Comparison of ENCODE assay signal across 21 mouse cellular contexts in genomic region chr6:38027771-38028170, GRCm38 (mm10). TPM values are rescaled to one million over a fixed set of nuclear protein-coding genes. Genes with fewer than 3 reads are reported as not detected.
DNase-seq lines count a peak whose midpoint lies in the region; ATAC-seq and TF ChIP-seq lines count a peak whose summit lies in the region.
"Had no signal": no experiment of that assay in that cellular context is flagged by ENCODE, and none has a peak within 500 bp of the region (broad histone marks: within the 10 kb centered on the region; RNA-seq: fewer than 3 reads in every experiment).

No protein-coding gene starts in this region.

- dilution Hi-C loops in CH12.LX (cut with MboI; ENCODE audit: extremely low pct_ligation_motif_present, extremely low pct_unique_long_range_greater_than_20kb, low sequenced_read_pairs) = no loop called here

- no peak for ATAC-seq in embryonic facial prominence, embryonic 11.5 days (replicated peaks; ENCODE audit: insufficient number of reproducible peaks, low FRiP score, low TSS enrichment, low read depth)
- ATAC-seq in lung, embryonic 16.5 days (ENCODE audit: low read depth) = no peak
- no peak for ATAC-seq in hindbrain, embryonic 16.5 days
- ATAC-seq: forebrain, embryonic 13.5 days; forebrain, postnatal 0 days; hindbrain, postnatal 0 days had no signal

- no peak for TF ChIP-seq POLR2A in CH12.LX (IDR thresholded peaks at IDR 0.05; ENCODE audit: low read depth, low read length)

- no peak overlapping the region for H3K9ac ChIP-seq in embryonic facial prominence, embryonic 11.5 days (replicated peaks; ENCODE audit: low read length)
- H3K9ac ChIP-seq in lung, embryonic 16.5 days (ENCODE audit: low read length) = no peak overlapping the region
- H3K9ac ChIP-seq in CH12.LX (ENCODE audit: insufficient read depth, low read depth) = no peak overlapping the region
- H3K9ac ChIP-seq in hindbrain, embryonic 16.5 days (ENCODE audit: low read depth, low read length) = no peak overlapping the region
- H3K9ac ChIP-seq: forebrain, embryonic 13.5 days; forebrain, postnatal 0 days; heart, embryonic 13.5 days; hindbrain, embryonic 12.5 days had no signal

- TF ChIP-seq CTCF in CH12.LX (conservative IDR thresholded peaks at IDR 0.05 in 1 of 2, IDR thresholded peaks at IDR 0.05 in 1 of 2; ENCODE audit: low read depth in 2 of 2, low read length in 2 of 2) = no peak

- in situ Hi-C loops in CH12.LX (cut with MboI; ENCODE audit: low pct_ligation_motif_present, low pct_unique_long_range_greater_than_20kb, low sequenced_read_pairs) = no loop called here

- H3K27me3 ChIP-seq in embryonic facial prominence, embryonic 11.5 days (ENCODE audit: control insufficient read depth, insufficient read depth, low read length) = no peaks in the 10 kb centered on the region
- no peaks in the 10 kb centered on the region for H3K27me3 ChIP-seq in embryonic facial prominence, embryonic 10.5 days (replicated peaks; ENCODE audit: low read depth, poor library complexity, severe bottlenecking)
- no peaks in the 10 kb centered on the region for H3K27me3 ChIP-seq in lung, embryonic 16.5 days (ENCODE audit: control insufficient read depth, insufficient read depth, low read depth, low read length)
- H3K27me3 ChIP-seq in CH12.LX (replicated peaks) = no peaks in the 10 kb centered on the region
- no peaks in the 10 kb centered on the region for H3K27me3 ChIP-seq in hindbrain, embryonic 16.5 days (replicated peaks; ENCODE audit: control insufficient read depth, insufficient read depth, low read length)
- H3K27me3 ChIP-seq: forebrain, embryonic 13.5 days; heart, embryonic 13.5 days; hindbrain, embryonic 12.5 days had no signal

- H3K4me2 ChIP-seq in embryonic facial prominence, embryonic 11.5 days (ENCODE audit: low read depth, low read length) = no peak overlapping the region
- H3K4me2 ChIP-seq in lung, embryonic 16.5 days (ENCODE audit: low read depth, low read length) = no peak overlapping the region
- H3K4me2 ChIP-seq in CH12.LX (ENCODE audit: insufficient read depth, low read depth, poor library complexity, severe bottlenecking) = peak overlapping the region; percentile 11; the same call in 1 of the 2 replicates
- no peak overlapping the region for H3K4me2 ChIP-seq in hindbrain, embryonic 16.5 days (ENCODE audit: low read length)
- H3K4me2 ChIP-seq: forebrain, embryonic 13.5 days; heart, embryonic 13.5 days; hindbrain, embryonic 12.5 days had no signal

- H3K4me3 ChIP-seq in embryonic facial prominence, embryonic 11.5 days (ENCODE audit: low read depth, low read length) = no peak overlapping the region
- no peak overlapping the region for H3K4me3 ChIP-seq in embryonic facial prominence, embryonic 10.5 days
- H3K4me3 ChIP-seq in lung, embryonic 16.5 days (ENCODE audit: low read length) = no peak overlapping the region
- H3K4me3 ChIP-seq in CH12.LX (replicated peaks in 1 of 3; ENCODE audit: low read depth in 2 of 3, low read length in 2 of 3, poor library complexity in 1 of 3) = no peak overlapping the region
- no peak overlapping the region for H3K4me3 ChIP-seq in hindbrain, embryonic 16.5 days (ENCODE audit: low read length)
- H3K4me3 ChIP-seq: forebrain, embryonic 13.5 days; heart, embryonic 13.5 days; hindbrain, embryonic 12.5 days had no signal

- H3K9me3 ChIP-seq in embryonic facial prominence, embryonic 11.5 days (replicated peaks; ENCODE audit: control insufficient read depth, low read length) = no peaks in the 10 kb centered on the region
- no peaks in the 10 kb centered on the region for H3K9me3 ChIP-seq in embryonic facial prominence, embryonic 10.5 days
- H3K9me3 ChIP-seq in lung, embryonic 16.5 days (ENCODE audit: control insufficient read depth, low read length) = no peaks in the 10 kb centered on the region
- H3K9me3 ChIP-seq in CH12.LX (replicated peaks; ENCODE audit: low read length) = no peaks in the 10 kb centered on the region
- H3K9me3 ChIP-seq in hindbrain, embryonic 16.5 days (ENCODE audit: control insufficient read depth, low read length) = no peaks in the 10 kb centered on the region
- H3K9me3 ChIP-seq: forebrain, embryonic 13.5 days; G1E; heart, embryonic 13.5 days; hindbrain, embryonic 12.5 days had no signal

- 0 out of 2 replicates have a peak, but pooled peaks have one; percentile 32 for TF ChIP-seq EP300 in CH12.LX (IDR thresholded peaks at IDR 0.05; ENCODE audit: low read length)

- H3K4me1 ChIP-seq in embryonic facial prominence, embryonic 11.5 days (ENCODE audit: control insufficient read depth, insufficient read depth, low read length) = no peaks in the 10 kb centered on the region; the same call in 1 of the 2 replicates
- peaks cover 32% of the 10 kb centered on the region for H3K4me1 ChIP-seq in embryonic facial prominence, embryonic 10.5 days
- H3K4me1 ChIP-seq in lung, embryonic 16.5 days (replicated peaks; ENCODE audit: control insufficient read depth, insufficient read depth, low read length) = peaks cover 12% of the 10 kb centered on the region
- H3K4me1 ChIP-seq in CH12.LX (ENCODE audit: control insufficient read depth in 1 of 2, insufficient read depth in 2 of 2) = peaks cover 10 to 19% of the 10 kb centered on the region in 2 experiments
- H3K4me1 ChIP-seq in hindbrain, embryonic 16.5 days (ENCODE audit: control insufficient read depth, insufficient read depth, low read depth, low read length) = peaks cover 5% of the 10 kb centered on the region; the same call in 1 of the 2 replicates

- H3K27ac ChIP-seq in embryonic facial prominence, embryonic 11.5 days (replicated peaks; ENCODE audit: low read depth, low read length) = no peak overlapping the region
- H3K27ac ChIP-seq in embryonic facial prominence, embryonic 10.5 days (replicated peaks) = no peak overlapping the region
- peak overlapping the region; percentile 51; the same call in 1 of the 2 replicates for H3K27ac ChIP-seq in lung, embryonic 16.5 days (ENCODE audit: low read length)
- H3K27ac ChIP-seq in CH12.LX (ENCODE audit: insufficient read depth, low read depth) = no peak overlapping the region
- no peak overlapping the region for H3K27ac ChIP-seq in hindbrain, embryonic 16.5 days (ENCODE audit: low read depth, low read length)
- H3K27ac ChIP-seq: forebrain, embryonic 13.5 days; heart, embryonic 13.5 days; hindbrain, embryonic 12.5 days; hindbrain, postnatal 0 days had no signal

- no peaks in the 10 kb centered on the region for H3K36me3 ChIP-seq in embryonic facial prominence, embryonic 11.5 days (replicated peaks; ENCODE audit: control insufficient read depth, insufficient read depth, low read depth, low read length)
- H3K36me3 ChIP-seq in embryonic facial prominence, embryonic 10.5 days (replicated peaks) = no peaks in the 10 kb centered on the region
- no peaks in the 10 kb centered on the region for H3K36me3 ChIP-seq in lung, embryonic 16.5 days (ENCODE audit: control insufficient read depth, insufficient read depth, low read length)
- H3K36me3 ChIP-seq in CH12.LX (replicated peaks in 1 of 2; ENCODE audit: control insufficient read depth in 1 of 2, insufficient read depth in 1 of 2, low read length in 1 of 2) = no peaks in the 10 kb centered on the region
- no peaks in the 10 kb centered on the region for H3K36me3 ChIP-seq in hindbrain, embryonic 16.5 days (ENCODE audit: control insufficient read depth, insufficient read depth, low read length)
- H3K36me3 ChIP-seq: G1E; heart, embryonic 13.5 days; hindbrain, embryonic 12.5 days had no signal

- WGBS in embryonic facial prominence, embryonic 11.5 days = 40% methylated on average over 1 of the region's 1 CpGs
- WGBS in embryonic facial prominence, embryonic 10.5 days = 37% methylated on average over 1 of the region's 1 CpGs
- WGBS in lung, embryonic 16.5 days = 38% methylated on average over 1 of the region's 1 CpGs
- 56% methylated on average over 1 of the region's 1 CpGs for WGBS in hindbrain, embryonic 16.5 days

- DNase-seq in embryonic facial prominence, embryonic 11.5 days (ENCODE audit: low spot score) = peak; percentile 11
- no peak for DNase-seq in embryonic facial prominence, embryonic 10.5 days (ENCODE audit: low spot score)
- no peak for DNase-seq in lung, postnatal 4 days
- peak; percentile 10 for DNase-seq in CH12.LX (ENCODE audit: extremely low read depth)
- peak; percentile 26 for DNase-seq in lung, postnatal 25 days (ENCODE audit: low spot score)
- DNase-seq: cerebellum, adult 11-12 months; cerebellum, adult 9-10 months; cerebellum, postnatal 25 days; forebrain, postnatal 0 days; gastrocnemius, postnatal 25 days; heart, postnatal 4 days had no signal

- no peaks in the 10 kb centered on the region for H3K79me2 ChIP-seq in CH12.LX (replicated peaks; ENCODE audit: control insufficient read depth, extremely low read depth, insufficient read depth, poor library complexity, severe bottlenecking)

- no peak for TF ChIP-seq RAD21 in CH12.LX (IDR thresholded peaks at IDR 0.05; ENCODE audit: low read depth, low read length)

TF ChIP-seq in CH12.LX, 34 proteins besides CTCF, POLR2A, EP300 and RAD21 (continues in another document):
- TF ChIP-seq NRF1 (IDR thresholded peaks at IDR 0.05; ENCODE audit: low read depth, low read length) (no peak), GABPA (IDR thresholded peaks at IDR 0.05; ENCODE audit: insufficient replicate concordance, low read depth, low read length) (no peak), SMC3 (IDR thresholded peaks at IDR 0.05; ENCODE audit: low read depth, low read length) (no peak), ELF1 (IDR thresholded peaks at IDR 0.05; ENCODE audit: low read depth, low read length) (no peak), PAX5 (IDR thresholded peaks at IDR 0.05; ENCODE audit: low read length) (no peak), CHD1 (IDR thresholded peaks at IDR 0.05; ENCODE audit: low read depth, low read length) (no peak), JUND (conservative IDR thresholded peaks at IDR 0.05; ENCODE audit: low read depth, low read length) (no peak), ZNF384 (IDR thresholded peaks at IDR 0.05; ENCODE audit: low read depth, low read length) (no peak), ZC3H11A (IDR thresholded peaks at IDR 0.05; ENCODE audit: low read depth, low read length) (no peak), RCOR1 (conservative IDR thresholded peaks at IDR 0.05; ENCODE audit: low read depth, low read length) (no peak), USF1 (IDR thresholded peaks at IDR 0.05; ENCODE audit: low read depth, low read length) (no peak), UBTF (IDR thresholded peaks at IDR 0.05; ENCODE audit: low read depth, low read length) (no peak), HCFC1 (IDR thresholded peaks at IDR 0.05; ENCODE audit: low read depth, low read length) (no peak), TBP (conservative IDR thresholded peaks at IDR 0.05; ENCODE audit: low read depth, low read length) (no peak)

RNA-seq across cellular contexts. Expression of gene Svopl, which starts 19.0 kb away (rescaled TPM):
- 1.9 and 2.0 TPM in 2 replicates for polyA plus RNA-seq in embryonic facial prominence, embryonic 11.5 days (2014; fragmentation: Nextera tagmentation; extraction: Ambion mirVana)
- 1.8 and 2.4 TPM in 2 replicates for polyA plus RNA-seq in embryonic facial prominence, embryonic 10.5 days (2016; fragmentation: Nextera tagmentation; extraction: Ambion mirVana)
- polyA plus RNA-seq in lung, embryonic 16.5 days (2015; fragmentation: Nextera tagmentation; extraction: Ambion mirVana) = 1.6 and 1.7 TPM in 2 replicates
- total RNA-seq in CH12.LX (2012; rRNA removed) (not detected in 2 replicates), CH12.LX (2014; rRNA removed) (not detected in 2 replicates)
- not detected in 2 replicates for polyA plus RNA-seq in CH12.LX (2012; ENCODE audit: insufficient read length, low read depth)
- 1.4 and 1.5 TPM in 2 replicates for polyA plus RNA-seq in hindbrain, embryonic 16.5 days (2015; fragmentation: Nextera tagmentation; extraction: Ambion mirVana)
- total RNA-seq: forebrain, postnatal 0 days; G1E; gastrocnemius, adult 18-20 months; granulocyte monocyte progenitor cell, adult 5-6 weeks; hindbrain, postnatal 0 days had no signal
- polyA plus RNA-seq: cortical plate, adult 2 months; G1E had no signal

Comparison
In these comparisons a context has a peak if more than half of its experiments do, and no peak if none do; other contexts are left out.
1. DNase-seq: peak in embryonic facial prominence, embryonic 11.5 days (single experiment), CH12.LX (single experiment) and lung, postnatal 25 days (single experiment); none in embryonic facial prominence, embryonic 10.5 days (single experiment) and lung, postnatal 4 days (0 of 2).